Mouse (Mus musculus) left cerebral cortex, adult 8-10 months (tissue): ENCODE measurements around the gene Olfr448. TPM values are rescaled to one million over a fixed set of nuclear protein-coding genes. Genes with fewer than 3 reads are reported as not detected.

Source experiments
- DNase-seq, 2 experiments: peaks; one replicate each; pipeline ENCODE4 v3.0.0; 2022; ENCODE audit warnings: low spot score in 2 of 2
- total RNA-seq, 4 experiments: library from RNA; stranded (reverse); gene quantifications; 2 replicates each; pipeline ENCODE4 v1.2.4; 2022

Olfr448 gene
- not detected for total RNA-seq

- no peak for DNase-seq
Measured at GRCm38 (mm10) chr6:42890141-42890540, at the start of gene Olfr448. Gene Olfr448 (plus strand): TSS chr6:42890441.

- DNase-seq: no peak
Measured at GRCm38 (mm10) chr6:42860222-42860819, 29.9 kb upstream of the Olfr448 start.

GRCm38 (mm10) chr6:42869695-42870094 is 20.5 kb upstream of the Olfr448 start:
- DNase-seq: no peak

GRCm38 (mm10) chr6:42876323-42876722 is 13.9 kb upstream of the Olfr448 start:
- DNase-seq: no peak

GRCm38 (mm10) chr6:42900345-42900744 is 10.1 kb downstream of the Olfr448 start:
- no peak for DNase-seq

- no peak for DNase-seq
Measured at GRCm38 (mm10) chr6:42908578-42908977, 18.3 kb downstream of the Olfr448 start, which contains the start of gene Olfr447. Gene Olfr447 (plus strand): TSS chr6:42908878.

- no peak for DNase-seq
Measured at GRCm38 (mm10) chr6:42921077-42921476, 30.8 kb downstream of the Olfr448 start, which contains the start of gene Olfr446. Gene Olfr446 (plus strand): TSS chr6:42921377.

Other genes with a start within 250 kb of the Olfr448 start
- gene Tcaf2, start 245.2 kb upstream of the Olfr448 start, total RNA-seq: under 1 TPM; 0.40 to 0.91 (median 0.58) TPM
- gene Tcaf1, start 180.4 kb upstream of the Olfr448 start, total RNA-seq: 100 to 1,000 TPM; 212 to 230 (median 223) TPM
- gene Olfr453, start 151.1 kb upstream of the Olfr448 start, total RNA-seq: not detected
- gene Olfr38, start 134.0 kb upstream of the Olfr448 start, total RNA-seq: not detected
- not detected for gene Olfr452, start 105.3 kb upstream of the Olfr448 start, total RNA-seq
- gene Olfr450, start 78.5 kb upstream of the Olfr448 start, total RNA-seq: not detected
- not detected for gene Olfr449, start 56.1 kb upstream of the Olfr448 start, total RNA-seq
- not detected for gene Olfr447, start 18.4 kb downstream of the Olfr448 start, total RNA-seq
- gene Olfr446, start 30.9 kb downstream of the Olfr448 start, total RNA-seq: not detected
- not detected for gene Olfr444, start 58.6 kb downstream of the Olfr448 start, total RNA-seq
- gene Olfr441, start 215.9 kb downstream of the Olfr448 start, total RNA-seq: under 1 TPM in 1 of 4 experiments, not detected in 3; 0.50 TPM